Mouse (Mus musculus): ENCODE data around the gene Gm19935.

The Gm19935 gene

GRCm38 (mm10) chr8:90829825-90830224 is 12.6 kb upstream of the Gm19935 start:
- no peak for DNase-seq (ENCODE audit: low spot score in 2 of 2)

- no peak for DNase-seq (ENCODE audit: low spot score in 2 of 2)
Observed at GRCm38 (mm10) chr8:90828987-90829740, 12.0 kb upstream of the Gm19935 start.

- DNase-seq (ENCODE audit: low spot score in 2 of 2), result peak; percentile 86 to 97
Observed at GRCm38 (mm10) chr8:90828181-90828986, 11.2 kb upstream of the Gm19935 start, which contains the start of gene Chd9. Chd9 (plus strand) TSS chr8:90828352.

- DNase-seq (ENCODE audit: low spot score in 2 of 2), result no peak
Observed at GRCm38 (mm10) chr8:90825459-90825871, 8.3 kb upstream of the Gm19935 start.

- DNase-seq (ENCODE audit: low spot score in 2 of 2), result no peak
Observed at GRCm38 (mm10) chr8:90822443-90822842, 5.2 kb upstream of the Gm19935 start.

GRCm38 (mm10) chr8:90820321-90820696 is 3.1 kb upstream of the Gm19935 start:
- no peak for DNase-seq (ENCODE audit: low spot score in 2 of 2)

- no peak for DNase-seq (ENCODE audit: low spot score in 2 of 2)
Observed at GRCm38 (mm10) chr8:90819561-90820320, 2.5 kb upstream of the Gm19935 start.

- DNase-seq (ENCODE audit: low spot score in 2 of 2), result no peak
Observed at GRCm38 (mm10) chr8:90816061-90816882, 921 bp downstream of the Gm19935 start.

GRCm38 (mm10) chr8:90813602-90814320 is 3.4 kb downstream of the Gm19935 start:
- DNase-seq (ENCODE audit: low spot score in 2 of 2), result no peak

- DNase-seq (ENCODE audit: low spot score in 2 of 2), result no peak
Observed at GRCm38 (mm10) chr8:90799473-90799872, 17.7 kb downstream of the Gm19935 start.

GRCm38 (mm10) chr8:90794990-90795861 is 22.0 kb downstream of the Gm19935 start:
- peak in 1 of 2 experiments; percentile 39 for DNase-seq (ENCODE audit: low spot score in 2 of 2)

GRCm38 (mm10) chr8:90793710-90794109 is 23.5 kb downstream of the Gm19935 start:
- peak; percentile 59 to 81 for DNase-seq (ENCODE audit: low spot score in 2 of 2)

GRCm38 (mm10) chr8:90791616-90792015 is 25.6 kb downstream of the Gm19935 start:
- no peak for DNase-seq (ENCODE audit: low spot score in 2 of 2)

GRCm38 (mm10) chr8:90769791-90770190 is 47.4 kb downstream of the Gm19935 start:
- DNase-seq (ENCODE audit: low spot score in 2 of 2), result no peak
